9 mouse cellular contexts compared by ENCODE assay signal in the genomic region with DNA sequence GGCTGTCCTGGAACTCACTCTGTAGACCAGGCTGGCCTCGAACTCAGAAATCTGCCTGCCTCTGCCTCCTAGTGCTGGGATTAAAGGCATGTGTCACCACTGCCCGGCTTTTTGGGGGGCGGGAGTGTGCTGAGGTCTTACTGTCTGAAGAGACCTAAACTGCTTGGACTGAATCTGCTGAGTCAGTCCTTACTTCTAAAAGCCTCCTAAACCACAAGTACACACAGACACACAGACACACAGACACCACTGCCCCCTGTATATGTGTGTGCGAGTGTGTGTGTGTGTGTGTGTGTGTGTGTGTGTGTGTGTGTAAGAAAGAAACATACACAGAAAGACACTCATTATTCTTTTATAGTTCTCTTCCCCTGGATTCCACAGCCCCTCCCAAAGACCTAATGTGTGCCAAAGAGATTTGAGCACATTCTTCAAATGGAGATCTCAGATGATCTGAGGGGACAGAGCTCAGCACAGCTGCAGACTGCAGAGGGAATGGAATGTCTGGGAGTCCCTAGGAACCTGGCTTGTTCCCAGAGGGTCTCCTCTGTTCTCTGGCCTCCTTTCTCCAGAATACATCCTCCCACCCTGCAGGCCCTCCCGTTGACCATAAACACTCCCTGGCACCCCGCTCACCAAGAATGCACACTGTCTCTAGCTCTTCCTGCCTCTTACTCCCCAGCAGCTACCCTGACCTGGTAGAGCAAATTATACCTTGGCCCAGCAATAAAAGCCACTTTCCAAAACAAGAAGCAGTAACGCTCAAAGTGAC. TPM values are rescaled to one million over a fixed set of nuclear protein-coding genes. Genes with fewer than 3 reads are reported as not detected.
A peak's percentile ranks its signal among the peaks of the same experiment; 100 is the strongest.
DNase-seq lines count a peak whose midpoint lies in the region; ATAC-seq and TF ChIP-seq lines count a peak whose summit lies in the region.
"Had no signal": no experiment of that assay in that cellular context is flagged by ENCODE, and none has a peak within 500 bp of the region (broad histone marks: within the 10 kb centered on the region; RNA-seq: fewer than 3 reads in every experiment).

No protein-coding gene starts in this region.

- no peaks in the 10 kb centered on the region for H3K36me3 ChIP-seq in kidney, adult 2 months (ENCODE audit: control insufficient read depth, insufficient read depth, low read length)
- H3K36me3 ChIP-seq in hindbrain, embryonic 13.5 days: peaks cover 10% of the 10 kb centered on the region
- H3K36me3 ChIP-seq in midbrain, embryonic 15.5 days (replicated peaks): 0 out of 2 replicates have a peak, but pooled peaks cover 6% of the 10 kb centered on the region

- DNase-seq in kidney, adult 2 months: no peak
- no peak for DNase-seq in kidney, adult 9 months
- no peak for DNase-seq in right cerebral cortex, adult 18-20 months
- no peak for DNase-seq in right cerebral cortex, adult 2 months (ENCODE audit: low spot score in 2 of 2)

- H3K4me3 ChIP-seq in kidney, adult 2 months (ENCODE audit: insufficient read depth, low read depth, low read length): peak overlapping the region; percentile 54; the same call in 1 of the 2 replicates
- H3K4me3 ChIP-seq in cortical plate, adult 2 months (ENCODE audit: insufficient read depth, low read length): peak overlapping the region; percentile 79
- H3K4me3 ChIP-seq in hindbrain, embryonic 13.5 days: peak overlapping the region; percentile 64
- peak overlapping the region; percentile 62 for H3K4me3 ChIP-seq in midbrain, embryonic 15.5 days

- TF ChIP-seq POLR2A in kidney, adult 2 months (IDR thresholded peaks at IDR 0.05; ENCODE audit: low read depth, low read length): no peak
- no peak for TF ChIP-seq POLR2A in cortical plate, adult 2 months (IDR thresholded peaks at IDR 0.05; ENCODE audit: extremely low read depth, insufficient read depth, low read length)

- no peak overlapping the region for H3K27ac ChIP-seq in kidney, adult 2 months (ENCODE audit: insufficient read depth, low read depth, low read length)
- H3K27ac ChIP-seq in cortical plate, adult 2 months (ENCODE audit: insufficient read depth, low read length): no peak overlapping the region
- peak overlapping the region; percentile 95 for H3K27ac ChIP-seq in hindbrain, embryonic 13.5 days
- H3K27ac ChIP-seq in midbrain, embryonic 15.5 days: peak overlapping the region; percentile 93

- H3K9me3 ChIP-seq in hindbrain, embryonic 13.5 days: no peaks in the 10 kb centered on the region
- H3K9me3 ChIP-seq in midbrain, embryonic 15.5 days: no peaks in the 10 kb centered on the region

- ATAC-seq in hindbrain, embryonic 13.5 days (ENCODE audit: low FRiP score): peak; percentile 22; the same call in 1 of the 2 replicates
- ATAC-seq in midbrain, embryonic 15.5 days (replicated peaks): peak; percentile 21; the same call in 1 of the 2 replicates
- ATAC-seq in erythroblast, adult 5-6 weeks (replicated peaks; ENCODE audit: low FRiP score, poor library complexity, severe bottlenecking): no peak
- ATAC-seq: inflammation-experienced regulatory T-cells, adult 6 months had no signal

- TF ChIP-seq CTCF in kidney, adult 2 months (conservative IDR thresholded peaks at IDR 0.05; ENCODE audit: insufficient read depth, insufficient read length, low read depth, low read length): no peak
- no peak for TF ChIP-seq CTCF in cortical plate, adult 2 months (IDR thresholded peaks at IDR 0.05; ENCODE audit: extremely low read depth, insufficient read depth, low read length)

- peak overlapping the region; percentile 87 for H3K9ac ChIP-seq in hindbrain, embryonic 13.5 days
- peak overlapping the region; percentile 79 for H3K9ac ChIP-seq in midbrain, embryonic 15.5 days

- H3K4me1 ChIP-seq in kidney, adult 2 months (ENCODE audit: control insufficient read depth, insufficient read depth, low read length): peaks cover 5% of the 10 kb centered on the region; the same call in 1 of the 2 replicates
- H3K4me1 ChIP-seq in cortical plate, adult 2 months (ENCODE audit: control insufficient read depth, insufficient read depth, low read length): peaks cover 8% of the 10 kb centered on the region
- peaks cover 43% of the 10 kb centered on the region for H3K4me1 ChIP-seq in hindbrain, embryonic 13.5 days (replicated peaks)
- peaks cover 32% of the 10 kb centered on the region for H3K4me1 ChIP-seq in midbrain, embryonic 15.5 days

- 53% methylated on average over 7 of the region's 7 CpGs for WGBS in kidney, adult 2 months
- 58% methylated on average over 7 of the region's 7 CpGs for WGBS in hindbrain, embryonic 13.5 days
- 55% methylated on average over 7 of the region's 7 CpGs for WGBS in midbrain, embryonic 15.5 days

- H3K27me3 ChIP-seq in kidney, adult 2 months (replicated peaks; ENCODE audit: control insufficient read depth, insufficient read depth, low read length): no peaks in the 10 kb centered on the region
- no peaks in the 10 kb centered on the region for H3K27me3 ChIP-seq in hindbrain, embryonic 13.5 days
- H3K27me3 ChIP-seq in midbrain, embryonic 15.5 days (replicated peaks): no peaks in the 10 kb centered on the region

- H3K4me2 ChIP-seq in hindbrain, embryonic 13.5 days: peak overlapping the region; percentile 79
- peak overlapping the region; percentile 66 for H3K4me2 ChIP-seq in midbrain, embryonic 15.5 days

RNA-seq across cellular contexts. Expression of gene Csdc2, which starts 0.5 kb away (rescaled TPM):
- polyA plus RNA-seq in kidney, adult 2 months (2012; rRNA removed): 5.6 and 6.0 TPM in 2 replicates
- 111 and 115 TPM in 2 replicates for polyA plus RNA-seq in cortical plate, adult 2 months (2012; rRNA removed)
- polyA plus RNA-seq in hindbrain, embryonic 13.5 days (2015; fragmentation: Nextera tagmentation; extraction: Ambion mirVana): 130 and 137 TPM in 2 replicates
- polyA plus RNA-seq in midbrain, embryonic 15.5 days (2015; fragmentation: Nextera tagmentation; extraction: Ambion mirVana): 248 and 250 TPM in 2 replicates
- total RNA-seq in erythroblast, adult 5-6 weeks (2015; ENCODE audit: low replicate concordance): not detected in 2 replicates
- total RNA-seq in erythroblast, adult 5-6 weeks (2017; ENCODE audit: low replicate concordance): not detected in 2 replicates
- polyA plus RNA-seq: inflammation-experienced regulatory T-cells, adult 6 months had no signal

RNA-seq across cellular contexts. Expression of gene Polr3h, which starts 10.0 kb away (rescaled TPM):
- 16.1 and 20.2 TPM in 2 replicates for polyA plus RNA-seq in kidney, adult 2 months (2012; rRNA removed)
- polyA plus RNA-seq in cortical plate, adult 2 months (2012; rRNA removed): 61.5 and 63.0 TPM in 2 replicates
- polyA plus RNA-seq in hindbrain, embryonic 13.5 days (2015; fragmentation: Nextera tagmentation; extraction: Ambion mirVana): 73.3 and 76.8 TPM in 2 replicates
- polyA plus RNA-seq in midbrain, embryonic 15.5 days (2015; fragmentation: Nextera tagmentation; extraction: Ambion mirVana): 81.5 and 83.1 TPM in 2 replicates
- 2.9 and 3.8 TPM in 2 replicates for total RNA-seq in erythroblast, adult 5-6 weeks (2015; ENCODE audit: low replicate concordance)
- total RNA-seq in erythroblast, adult 5-6 weeks (2017; ENCODE audit: low replicate concordance): 6.3 and 17.7 TPM in 2 replicates

RNA-seq across cellular contexts. Expression of gene Pmm1, which starts 24.7 kb away (rescaled TPM):
- 50.7 and 51.4 TPM in 2 replicates for polyA plus RNA-seq in kidney, adult 2 months (2012; rRNA removed)
- 294 and 300 TPM in 2 replicates for polyA plus RNA-seq in cortical plate, adult 2 months (2012; rRNA removed)
- polyA plus RNA-seq in hindbrain, embryonic 13.5 days (2015; fragmentation: Nextera tagmentation; extraction: Ambion mirVana): 62.9 and 65.3 TPM in 2 replicates
- polyA plus RNA-seq in midbrain, embryonic 15.5 days (2015; fragmentation: Nextera tagmentation; extraction: Ambion mirVana): 84.3 and 89.9 TPM in 2 replicates
- total RNA-seq in erythroblast, adult 5-6 weeks (2015; ENCODE audit: low replicate concordance): 2.3 and 20.3 TPM in 2 replicates
- 3.9 and 9.5 TPM in 2 replicates for total RNA-seq in erythroblast, adult 5-6 weeks (2017; ENCODE audit: low replicate concordance)

RNA-seq across cellular contexts. Expression of gene 1700029P11Rik, which starts 44.3 kb away (rescaled TPM):
- polyA plus RNA-seq in kidney, adult 2 months (2012; rRNA removed): 0.08 and 0.15 TPM in 2 replicates
- polyA plus RNA-seq in cortical plate, adult 2 months (2012; rRNA removed): not detected in 2 replicates
- polyA plus RNA-seq in hindbrain, embryonic 13.5 days (2015; fragmentation: Nextera tagmentation; extraction: Ambion mirVana): not detected in 2 replicates
- not detected in 2 replicates for polyA plus RNA-seq in midbrain, embryonic 15.5 days (2015; fragmentation: Nextera tagmentation; extraction: Ambion mirVana)
- not detected in 2 replicates for total RNA-seq in erythroblast, adult 5-6 weeks (2015; ENCODE audit: low replicate concordance)
- total RNA-seq in erythroblast, adult 5-6 weeks (2017; ENCODE audit: low replicate concordance): not detected in 2 replicates
- polyA plus RNA-seq: inflammation-experienced regulatory T-cells, adult 6 months had no signal

RNA-seq across cellular contexts. Expression of gene Xrcc6, which starts 51.6 kb away (rescaled TPM):
- polyA plus RNA-seq in kidney, adult 2 months (2012; rRNA removed): 15.6 and 22.1 TPM in 2 replicates
- 23.5 and 27.4 TPM in 2 replicates for polyA plus RNA-seq in cortical plate, adult 2 months (2012; rRNA removed)
- 43.4 and 44.9 TPM in 2 replicates for polyA plus RNA-seq in hindbrain, embryonic 13.5 days (2015; fragmentation: Nextera tagmentation; extraction: Ambion mirVana)
- 43.1 and 46.7 TPM in 2 replicates for polyA plus RNA-seq in midbrain, embryonic 15.5 days (2015; fragmentation: Nextera tagmentation; extraction: Ambion mirVana)
- 17.6 and 41.7 TPM in 2 replicates for total RNA-seq in erythroblast, adult 5-6 weeks (2015; ENCODE audit: low replicate concordance)
- total RNA-seq in erythroblast, adult 5-6 weeks (2017; ENCODE audit: low replicate concordance): 23.6 and 52.2 TPM in 2 replicates

Comparison
In these comparisons a context has a peak if more than half of its experiments do, and no peak if none do; other contexts are left out.
1. H3K27ac ChIP-seq: peak in hindbrain, embryonic 13.5 days (single experiment) and midbrain, embryonic 15.5 days (single experiment); none in kidney, adult 2 months (single experiment) and cortical plate, adult 2 months (single experiment).
2. RNA of gene Csdc2, which starts 0.5 kb away (polyA plus RNA-seq): 248 to 250 TPM in midbrain, embryonic 15.5 days, 130 to 137 TPM in hindbrain, embryonic 13.5 days and 111 to 115 TPM in cortical plate, adult 2 months; 5.6 to 6.0 TPM in kidney, adult 2 months; every median in the first group is over 10 times any median in the second.
3. Peak in every context shown above with its lines, with median percentiles within 50 percentile points of each other: H3K4me3 ChIP-seq.